Mouse (Mus musculus) limb, embryonic 12.5 days (tissue): Measurements from ENCODE around the gene Ppp2r5c. TPM values are rescaled to one million over a fixed set of nuclear protein-coding genes. Genes with fewer than 3 reads are reported as not detected.

Experiments used
- ATAC-seq: fragments of 200-750 bp; cut with Nextera tagmentation; 2 replicates; pipeline ENCODE4 v1.8.0; 2017; ENCODE audit warnings: low read depth, moderate TSS enrichment; ENCODE audit not compliant: insufficient number of reproducible peaks, insufficient read depth, low FRiP score, low TSS enrichment
- H3K27ac ChIP-seq: fragments of 300-500 bp; sonication (generic); 2 replicates; pipeline ENCODE4 v1.5.1; 2016; ENCODE audit warnings: mild to moderate bottlenecking, moderate library complexity
- H3K27me3 ChIP-seq: fragments of 300-500 bp; sonication (generic); 2 replicates; pipeline ENCODE4 v1.6.1; 2016; ENCODE audit warnings: mild to moderate bottlenecking, moderate library complexity
- H3K36me3 ChIP-seq: fragments of 300-500 bp; sonication (generic); 2 replicates; pipeline ENCODE4 v1.6.1; 2016; ENCODE audit warnings: mild to moderate bottlenecking, moderate library complexity
- H3K4me1 ChIP-seq: fragments of 300-500 bp; sonication (generic); replicated peaks from 2 replicates; pipeline ENCODE4 v1.6.1; 2016
- H3K4me2 ChIP-seq: fragments of 300-500 bp; sonication (generic); 2 replicates; pipeline ENCODE4 v1.6.1; 2016; ENCODE audit warnings: mild to moderate bottlenecking, moderate library complexity
- H3K4me3 ChIP-seq: fragments of 300-500 bp; sonication (generic); replicated peaks from 2 replicates; pipeline ENCODE4 v1.5.1; 2016; ENCODE audit warnings: mild to moderate bottlenecking
- H3K9ac ChIP-seq: fragments of 300-500 bp; sonication (generic); replicated peaks from 2 replicates; pipeline ENCODE4 v1.6.1; 2016; ENCODE audit warnings: mild to moderate bottlenecking, moderate library complexity
- H3K9me3 ChIP-seq: fragments of 300-500 bp; sonication (generic); 2 replicates; pipeline ENCODE4 v1.6.1; 2016; ENCODE audit warnings: mild to moderate bottlenecking, moderate library complexity
- WGBS: fragments of 180-500 bp; shearing (Covaris S2); methylation state at CpG from one replicate; pipeline ENCODE4 v1.1.7; 2016; 5-methylcytosine and 5-hydroxymethylcytosine counted together
- polyA plus RNA-seq: library from polyadenylated mRNA; unstranded; fragments of >200 nt; fragmentation: Nextera tagmentation; extraction: Ambion mirVana; gene quantifications from 2 replicates; pipeline ENCODE4 v1.2.1, GENCODE M21; 2016

The Ppp2r5c gene
- polyA plus RNA-seq, 1 experiment from 2014 or later: 153 TPM

GRCm38 (mm10) chr12:110421361-110421760 lies 25.6 kb upstream of the Ppp2r5c start:
- no peak for ATAC-seq
- H3K4me3 ChIP-seq: no peak overlapping the region
- no peaks in the 10 kb centered on the region for H3K9me3 ChIP-seq
- H3K27me3 ChIP-seq: peaks cover 20% of the 10 kb centered on the region
- no peaks in the 10 kb centered on the region for H3K4me1 ChIP-seq
- H3K4me2 ChIP-seq: no peak overlapping the region
- H3K36me3 ChIP-seq: no peaks in the 10 kb centered on the region
- 73% methylated on average over 2 of the region's 3 CpGs for WGBS
- no peak overlapping the region for H3K27ac ChIP-seq
- no peak overlapping the region for H3K9ac ChIP-seq

DNA sequence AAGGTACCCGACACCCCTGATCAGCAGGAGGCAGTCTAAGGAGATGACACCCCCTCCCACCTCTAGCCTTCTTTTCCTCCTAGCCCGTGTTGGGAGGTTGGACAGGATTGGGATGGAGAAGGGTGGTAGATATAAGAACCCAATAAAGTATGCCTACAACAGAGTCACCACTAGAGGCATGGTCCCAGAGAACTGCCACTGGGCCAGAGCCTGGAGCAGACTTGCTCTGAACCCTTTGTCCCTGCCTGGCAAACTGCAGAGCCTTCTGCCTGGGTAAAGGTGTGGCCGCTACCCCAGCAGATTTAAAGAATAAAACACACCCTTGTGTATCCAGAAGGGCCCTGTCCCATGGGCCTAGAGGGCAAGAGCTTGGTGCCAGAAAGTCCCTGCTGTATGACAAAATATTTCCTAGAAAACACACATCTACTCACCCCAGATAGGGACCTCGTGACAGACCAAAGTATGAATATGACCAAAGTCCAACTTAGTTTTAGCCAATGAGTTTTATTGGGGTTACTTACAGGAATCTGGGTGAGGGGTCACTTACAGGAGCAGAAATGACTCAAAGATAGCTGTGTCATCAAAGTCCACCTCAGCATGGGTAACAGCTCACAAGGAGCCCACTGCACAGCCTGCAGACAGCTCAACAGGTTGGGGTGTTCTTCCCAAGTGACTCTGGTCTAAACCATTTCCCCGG lies 22.8 kb upstream of the Ppp2r5c start:
- no peaks in the 10 kb centered on the region for H3K4me1 ChIP-seq
- no peak overlapping the region for H3K4me3 ChIP-seq
- no peaks in the 10 kb centered on the region for H3K9me3 ChIP-seq
- H3K4me2 ChIP-seq: no peak overlapping the region
- WGBS: 80% methylated on average over 5 of the region's 5 CpGs
- H3K27ac ChIP-seq: no peak overlapping the region
- H3K27me3 ChIP-seq: no peaks in the 10 kb centered on the region
- H3K36me3 ChIP-seq: no peaks in the 10 kb centered on the region
- no peak for ATAC-seq
- no peak overlapping the region for H3K9ac ChIP-seq

DNA sequence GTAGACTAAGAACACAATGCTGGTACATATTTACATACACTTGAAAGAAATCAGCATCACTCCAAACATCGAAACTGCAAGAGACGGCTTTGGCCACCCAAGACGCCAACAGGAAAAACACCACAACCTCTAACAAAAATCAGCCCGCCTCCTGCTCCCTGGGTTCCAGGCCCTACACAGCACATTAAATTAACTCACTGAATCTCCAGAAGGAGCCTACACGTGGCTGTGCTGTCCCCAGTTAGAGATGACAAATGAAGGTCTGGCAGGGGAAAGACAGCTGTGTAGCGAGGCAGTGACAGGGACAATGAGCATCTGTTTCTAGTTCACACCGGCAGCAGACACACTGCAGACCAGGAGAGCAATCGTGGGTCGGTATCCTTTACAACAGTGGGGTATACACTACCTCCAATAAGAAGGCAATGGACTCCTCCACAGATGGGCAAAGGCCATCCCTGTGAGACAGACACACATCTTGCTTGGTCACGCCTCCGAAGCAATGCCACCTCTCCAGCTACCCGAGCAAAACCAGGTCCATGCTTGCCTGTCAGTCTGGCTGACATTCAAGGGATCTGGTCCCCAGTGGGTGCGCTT lies 20.4 kb upstream of the Ppp2r5c start:
- no peak overlapping the region for H3K27ac ChIP-seq
- 56% methylated on average over 13 of the region's 13 CpGs for WGBS
- no peak for ATAC-seq
- no peak overlapping the region for H3K4me3 ChIP-seq
- no peaks in the 10 kb centered on the region for H3K36me3 ChIP-seq
- H3K9me3 ChIP-seq: no peaks in the 10 kb centered on the region
- no peaks in the 10 kb centered on the region for H3K27me3 ChIP-seq
- H3K9ac ChIP-seq: no peak overlapping the region
- no peak overlapping the region for H3K4me2 ChIP-seq
- no peaks in the 10 kb centered on the region for H3K4me1 ChIP-seq

- WGBS: 64% methylated on average over 12 of the region's 12 CpGs
- H3K4me3 ChIP-seq: no peak overlapping the region
- no peak overlapping the region for H3K27ac ChIP-seq
Measured at GRCm38 (mm10) chr12:110429340-110429973, 17.5 kb upstream of the Ppp2r5c start.

GRCm38 (mm10) chr12:110429990-110430389 lies 16.9 kb upstream of the Ppp2r5c start:
- no peak overlapping the region for H3K4me3 ChIP-seq
- 87% methylated on average over 10 of the region's 10 CpGs for WGBS
- H3K4me1 ChIP-seq: no peaks in the 10 kb centered on the region
- H3K27me3 ChIP-seq: peaks cover 15% of the 10 kb centered on the region
- H3K9ac ChIP-seq: no peak overlapping the region
- no peak overlapping the region for H3K4me2 ChIP-seq
- no peak overlapping the region for H3K27ac ChIP-seq
- no peaks in the 10 kb centered on the region for H3K9me3 ChIP-seq
- no peaks in the 10 kb centered on the region for H3K36me3 ChIP-seq
- no peak for ATAC-seq

More at GRCm38 (mm10) chr12:110429340-110429973, 17.5 kb upstream of the Ppp2r5c start:
- ATAC-seq: no peak
- Histone ChIP-seq H3K4me2 (no peak overlapping the region), H3K4me1 (no peaks in the 10 kb centered on the region), H3K9me3 (no peaks in the 10 kb centered on the region), H3K9ac (no peak overlapping the region), H3K36me3 (no peaks in the 10 kb centered on the region), H3K27me3 (peaks cover 11% of the 10 kb centered on the region)

DNA sequence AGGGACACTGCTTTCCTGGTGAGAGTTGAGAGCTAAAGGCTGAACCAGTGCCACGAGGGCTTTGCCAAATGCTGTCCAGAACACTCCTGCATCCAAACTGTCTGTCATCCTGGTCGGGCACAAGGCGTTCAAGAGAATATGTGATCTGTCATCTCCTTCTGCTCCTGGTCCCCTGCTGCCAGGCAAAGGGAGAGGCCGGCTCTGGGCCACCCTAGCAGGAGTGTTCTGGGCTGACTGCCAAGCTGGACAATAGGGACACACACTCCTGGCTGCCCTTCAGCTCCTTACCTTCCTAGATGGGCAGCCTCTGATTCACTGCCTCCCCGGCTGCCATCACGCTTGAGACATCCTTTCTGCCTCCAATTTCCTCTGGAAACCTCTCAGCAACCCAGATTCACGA lies 15.1 kb upstream of the Ppp2r5c start:
- H3K27ac ChIP-seq: no peak overlapping the region
- H3K4me3 ChIP-seq: no peak overlapping the region
- H3K4me2 ChIP-seq: no peak overlapping the region
- no peak for ATAC-seq
- peaks cover 21% of the 10 kb centered on the region for H3K27me3 ChIP-seq
- H3K9ac ChIP-seq: no peak overlapping the region
- WGBS: 70% methylated on average over 7 of the region's 7 CpGs
- H3K4me1 ChIP-seq: no peaks in the 10 kb centered on the region
- H3K9me3 ChIP-seq: no peaks in the 10 kb centered on the region
- no peaks in the 10 kb centered on the region for H3K36me3 ChIP-seq

DNA sequence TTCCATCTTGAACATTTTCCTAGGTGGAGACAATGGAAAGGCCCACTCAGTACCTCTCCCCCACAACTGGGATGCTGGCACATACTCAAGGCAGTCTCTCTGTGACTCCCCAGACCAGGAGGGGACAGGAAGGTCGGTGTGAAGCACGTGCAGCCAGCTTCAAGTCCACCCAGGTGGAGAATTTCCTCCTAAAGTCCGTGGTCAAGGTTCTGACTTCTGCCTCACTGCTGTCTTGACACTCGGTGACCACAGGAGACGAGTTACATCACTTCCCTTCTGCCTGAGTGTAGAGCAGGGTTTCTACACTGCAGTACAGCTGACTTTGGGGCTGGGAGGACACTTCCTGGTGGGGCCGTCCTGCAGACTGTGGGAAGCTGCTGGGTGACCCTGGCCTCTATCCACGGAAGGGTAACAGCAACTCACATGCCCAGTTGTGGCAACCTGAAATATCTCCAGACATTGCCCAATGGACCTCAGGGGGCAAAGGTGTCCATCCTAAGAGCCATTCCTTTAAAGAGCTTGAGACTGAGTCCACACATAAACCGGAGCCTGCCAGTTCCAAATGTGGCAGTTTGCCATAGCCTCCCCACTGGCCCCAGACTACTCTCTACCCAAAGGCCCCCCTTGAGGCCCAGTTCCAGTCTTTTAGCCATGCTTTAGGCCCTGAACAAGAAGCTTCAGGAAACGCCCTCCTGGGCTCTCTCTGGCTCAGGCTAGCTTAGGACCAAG lies 10.1 kb upstream of the Ppp2r5c start:
- Histone ChIP-seq H3K36me3 (no peaks in the 10 kb centered on the region), H3K4me1 (peaks cover 6% of the 10 kb centered on the region), H3K27me3 (peaks cover 25% of the 10 kb centered on the region), H3K4me2 (no peak overlapping the region), H3K4me3 (no peak overlapping the region), H3K9ac (no peak overlapping the region), H3K9me3 (0 out of 2 replicates have a peak, but pooled peaks cover 5% of the 10 kb centered on the region), H3K27ac (no peak overlapping the region)
- no peak for ATAC-seq
- whole genome bisulfite sequencing: 65% methylated on average over 9 of the region's 9 CpGs

DNA sequence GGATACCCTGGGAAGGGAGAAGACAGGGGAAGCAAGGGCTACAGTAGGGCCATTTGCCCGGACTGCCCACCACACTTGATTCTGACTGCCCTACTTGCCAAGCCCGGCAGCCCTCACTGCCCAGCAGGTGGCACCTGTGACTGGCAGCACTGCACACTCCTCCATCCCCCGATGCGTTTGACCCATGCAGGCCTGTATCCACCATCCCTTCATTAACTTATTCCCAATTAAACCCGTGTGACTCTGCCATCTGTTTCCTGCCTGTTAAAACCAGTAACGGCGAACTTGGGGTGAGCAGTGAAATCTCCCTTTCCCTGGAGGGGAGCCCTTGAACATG lies 9.6 kb upstream of the Ppp2r5c start:
- Histone ChIP-seq H3K27ac (no peak overlapping the region), H3K4me1 (peaks cover 6% of the 10 kb centered on the region), H3K27me3 (peaks cover 25% of the 10 kb centered on the region), H3K9me3 (0 out of 2 replicates have a peak, but pooled peaks cover 5% of the 10 kb centered on the region), H3K4me2 (no peak overlapping the region), H3K4me3 (no peak overlapping the region), H3K36me3 (no peaks in the 10 kb centered on the region), H3K9ac (no peak overlapping the region)
- no peak for ATAC-seq
- WGBS: 40% methylated on average over 7 of the region's 7 CpGs

- H3K4me2 ChIP-seq: no peak overlapping the region
- H3K9me3 ChIP-seq: 0 out of 2 replicates have a peak, but pooled peaks cover 5% of the 10 kb centered on the region
- H3K4me1 ChIP-seq: peaks cover 6% of the 10 kb centered on the region
- no peak overlapping the region for H3K9ac ChIP-seq
- no peak for ATAC-seq
- peaks cover 22% of the 10 kb centered on the region for H3K27me3 ChIP-seq
- H3K27ac ChIP-seq: no peak overlapping the region
- H3K4me3 ChIP-seq: no peak overlapping the region
- H3K36me3 ChIP-seq: no peaks in the 10 kb centered on the region
- WGBS: 36% methylated on average over 5 of the region's 5 CpGs
Measured at GRCm38 (mm10) chr12:110438367-110438973, 8.4 kb upstream of the Ppp2r5c start.

GRCm38 (mm10) chr12:110442238-110442637 lies 4.7 kb upstream of the Ppp2r5c start:
- H3K36me3 ChIP-seq: no peaks in the 10 kb centered on the region
- no peak overlapping the region for H3K4me3 ChIP-seq
- H3K9ac ChIP-seq: no peak overlapping the region
- no peak overlapping the region for H3K4me2 ChIP-seq
- 0 out of 2 replicates have a peak, but pooled peaks cover 5% of the 10 kb centered on the region for H3K9me3 ChIP-seq
- H3K27me3 ChIP-seq: peaks cover 25% of the 10 kb centered on the region
- no peak overlapping the region for H3K27ac ChIP-seq
- no peak for ATAC-seq
- peaks cover 3% of the 10 kb centered on the region for H3K4me1 ChIP-seq
- WGBS: 88% methylated on average over 2 of the region's 2 CpGs

DNA sequence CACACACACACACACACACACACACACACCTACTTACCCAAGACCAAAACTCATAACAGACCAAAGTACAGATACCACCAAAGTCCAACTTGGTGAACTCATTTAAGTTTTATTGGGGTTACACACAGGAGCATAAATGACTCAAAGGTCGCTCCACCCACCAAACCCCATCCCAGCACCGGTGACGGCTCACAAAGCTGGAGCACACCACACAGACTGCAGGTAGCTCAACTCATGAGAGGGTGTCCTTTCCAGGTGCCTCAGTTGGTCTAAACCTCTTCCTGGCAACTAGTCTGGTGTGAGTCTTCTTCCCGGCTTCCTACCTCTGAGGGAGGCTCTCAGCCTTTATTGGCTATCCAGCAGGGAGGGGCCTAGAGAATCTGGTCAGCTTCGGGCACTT lies 2.4 kb upstream of the Ppp2r5c start:
- peaks cover 1% of the 10 kb centered on the region; the same call in 1 of the 2 replicates for H3K36me3 ChIP-seq
- 0 out of 2 replicates have a peak, but pooled peaks cover 5% of the 10 kb centered on the region for H3K9me3 ChIP-seq
- no peak overlapping the region for H3K9ac ChIP-seq
- H3K4me2 ChIP-seq: no peak overlapping the region
- peaks cover 25% of the 10 kb centered on the region for H3K27me3 ChIP-seq
- no peak overlapping the region for H3K4me3 ChIP-seq
- no peak overlapping the region for H3K27ac ChIP-seq
- H3K4me1 ChIP-seq: no peaks in the 10 kb centered on the region; the same call in 1 of the 2 replicates
- 57% methylated on average over 5 of the region's 5 CpGs for WGBS
- no peak for ATAC-seq
